Mouse (Mus musculus) neural tube, embryonic 12.5 days (tissue): ENCODE measurements at regions not wholly inside any gene's neighbourhood (a gene's known extent, or its start where the extent isn't known, plus 50 kb on each side); places are given as distances from the start of the nearest gene placed in this dataset.

Source experiments
- ATAC-seq: fragments of 200-750 bp; cut with Nextera tagmentation; 2 replicates; pipeline ENCODE4 v1.8.0; 2017; ENCODE audit warnings: low read depth, mild to moderate bottlenecking, moderate TSS enrichment, moderate library complexity; ENCODE audit not compliant: low FRiP score
- H3K27ac ChIP-seq: fragments of 300-500 bp; sonication (generic); 2 replicates; pipeline ENCODE4 v1.5.1; 2016
- H3K27me3 ChIP-seq: fragments of 300-500 bp; sonication (generic); replicated peaks from 2 replicates; pipeline ENCODE4 v1.6.1; 2016; ENCODE audit warnings: mild to moderate bottlenecking
- H3K36me3 ChIP-seq: fragments of 300-500 bp; sonication (generic); 2 replicates; pipeline ENCODE4 v1.6.1; 2016; ENCODE audit warnings: mild to moderate bottlenecking
- H3K4me1 ChIP-seq: fragments of 300-500 bp; sonication (generic); 2 replicates; pipeline ENCODE4 v1.6.1; 2016
- H3K4me2 ChIP-seq: fragments of 300-500 bp; sonication (generic); replicated peaks from 2 replicates; pipeline ENCODE4 v1.6.1; 2016; ENCODE audit warnings: mild to moderate bottlenecking
- H3K4me3 ChIP-seq: fragments of 300-500 bp; sonication (generic); 2 replicates; pipeline ENCODE4 v1.5.1; 2016
- H3K9ac ChIP-seq: fragments of 300-500 bp; sonication (generic); 2 replicates; pipeline ENCODE4 v1.6.1; 2016; ENCODE audit warnings: mild to moderate bottlenecking
- H3K9me3 ChIP-seq: fragments of 300-500 bp; sonication (generic); 2 replicates; pipeline ENCODE4 v1.6.1; 2016; ENCODE audit warnings: mild to moderate bottlenecking
- WGBS: fragments of 180-500 bp; shearing (Covaris S2); methylation state at CpG from one replicate; pipeline ENCODE4 v1.1.7; 2016; 5-methylcytosine and 5-hydroxymethylcytosine counted together

GRCm38 (mm10) chr7:70690845-70691244 lies 324.3 kb upstream of the Nr2f2 start:
- H3K27ac ChIP-seq = no peak overlapping the region
- H3K36me3 ChIP-seq = no peaks in the 10 kb centered on the region
- no peak for ATAC-seq
- WGBS = 95% methylated on average over 7 of the region's 7 CpGs
- no peak overlapping the region for H3K4me3 ChIP-seq
- no peaks in the 10 kb centered on the region for H3K4me1 ChIP-seq
- no peak overlapping the region for H3K9ac ChIP-seq
- H3K27me3 ChIP-seq = no peaks in the 10 kb centered on the region
- no peak overlapping the region for H3K4me2 ChIP-seq
- no peaks in the 10 kb centered on the region for H3K9me3 ChIP-seq

GRCm38 (mm10) chr7:70669065-70669464 lies 302.5 kb upstream of the Nr2f2 start:
- Histone ChIP-seq H3K27ac (no peak overlapping the region), H3K4me1 (peaks cover 7% of the 10 kb centered on the region), H3K36me3 (no peaks in the 10 kb centered on the region), H3K4me2 (no peak overlapping the region), H3K9me3 (no peaks in the 10 kb centered on the region), H3K27me3 (no peaks in the 10 kb centered on the region), H3K9ac (no peak overlapping the region), H3K4me3 (no peak overlapping the region)
- 19% methylated on average over 2 of the region's 2 CpGs for WGBS
- no peak for ATAC-seq

DNA sequence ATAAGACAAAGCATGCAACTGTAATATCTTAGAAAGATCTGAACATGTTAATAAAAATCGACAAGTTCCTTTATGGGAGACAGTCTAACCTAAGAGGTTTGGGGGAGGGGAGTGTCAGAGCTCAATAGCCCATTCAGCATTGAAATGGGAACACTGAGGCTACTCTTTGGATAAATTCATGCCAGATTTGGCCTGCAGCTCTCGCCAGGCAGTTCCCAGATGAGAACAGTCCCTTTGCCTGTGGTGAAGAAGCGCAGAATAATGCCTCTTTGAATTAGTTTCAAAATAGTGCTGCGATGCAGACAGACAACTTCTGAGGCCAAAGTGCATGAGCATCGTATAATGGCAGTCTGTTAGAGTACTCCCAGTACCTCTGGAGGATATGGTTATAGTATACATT lies 293.6 kb upstream of the Nr2f2 start:
- H3K36me3 ChIP-seq = no peaks in the 10 kb centered on the region
- H3K4me1 ChIP-seq = no peaks in the 10 kb centered on the region
- H3K9me3 ChIP-seq = no peaks in the 10 kb centered on the region
- no peaks in the 10 kb centered on the region for H3K27me3 ChIP-seq
- no peak overlapping the region for H3K4me2 ChIP-seq
- no peak overlapping the region for H3K27ac ChIP-seq
- ATAC-seq = no peak
- WGBS = 58% methylated on average over 5 of the region's 5 CpGs
- no peak overlapping the region for H3K4me3 ChIP-seq
- no peak overlapping the region for H3K9ac ChIP-seq

DNA sequence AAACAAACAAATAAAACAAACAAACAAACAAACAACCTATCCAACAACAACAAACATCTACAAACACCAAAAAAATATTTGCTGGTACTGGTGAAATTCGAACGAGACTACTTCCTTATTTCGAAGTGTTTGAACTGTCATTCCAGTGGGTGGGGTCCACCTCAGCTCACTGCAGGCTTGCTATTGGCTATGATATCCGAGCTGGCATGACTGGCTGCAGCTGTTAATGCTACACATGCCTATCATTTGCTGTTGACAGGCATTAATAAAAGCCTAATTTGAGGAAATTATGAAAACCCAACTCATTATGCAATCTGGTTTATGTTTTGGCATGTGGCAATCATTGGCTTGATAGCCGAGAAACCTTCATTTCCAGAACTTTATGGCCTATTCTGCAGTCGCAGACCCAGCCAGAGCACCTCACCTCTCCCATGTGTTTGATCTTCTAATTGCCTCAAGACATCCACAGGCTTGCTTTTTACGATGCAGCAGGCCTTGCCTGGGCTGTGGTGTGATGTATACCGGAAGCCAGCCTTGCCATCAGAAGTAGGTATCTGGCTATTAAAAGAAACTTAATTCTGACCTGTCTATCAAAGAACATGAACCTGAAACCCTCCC lies 283.3 kb upstream of the Nr2f2 start:
- Histone ChIP-seq H3K4me2 (no peak overlapping the region), H3K9me3 (no peaks in the 10 kb centered on the region)
- no peak for ATAC-seq

DNA sequence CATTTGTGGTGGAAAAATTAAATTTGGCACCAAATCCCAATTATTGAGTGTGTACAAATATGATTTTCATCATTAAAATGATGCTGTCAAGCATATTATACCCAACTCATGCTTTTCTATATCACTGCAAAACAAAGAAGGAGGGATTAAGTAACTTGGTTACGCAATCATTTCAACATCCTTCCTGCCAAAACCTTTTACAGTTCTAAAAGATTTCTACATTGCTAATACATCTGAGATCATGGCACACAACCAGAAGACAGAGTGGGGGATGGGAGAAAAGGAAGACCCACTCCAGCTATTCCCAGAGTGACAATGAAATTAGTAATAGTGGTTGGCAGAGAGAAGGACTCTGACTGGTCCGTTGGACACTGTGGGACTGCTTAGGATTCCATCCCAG lies 280.3 kb upstream of the Nr2f2 start:
- Histone ChIP-seq H3K9ac (no peak overlapping the region), H3K4me3 (no peak overlapping the region), H3K4me1 (0 out of 2 replicates have a peak, but pooled peaks cover 3% of the 10 kb centered on the region), H3K27ac (no peak overlapping the region), H3K27me3 (no peaks in the 10 kb centered on the region), H3K4me2 (no peak overlapping the region), H3K36me3 (no peaks in the 10 kb centered on the region), H3K9me3 (no peaks in the 10 kb centered on the region)
- ATAC-seq = no peak
- 87% methylated on average over 2 of the region's 2 CpGs for WGBS

More for the DNA sequence above, 283.3 kb upstream of the Nr2f2 start:
- H3K4me3 ChIP-seq = no peak overlapping the region
- no peaks in the 10 kb centered on the region for H3K4me1 ChIP-seq
- H3K27ac ChIP-seq = no peak overlapping the region
- 58% methylated on average over 8 of the region's 8 CpGs for WGBS
- no peaks in the 10 kb centered on the region for H3K36me3 ChIP-seq
- H3K27me3 ChIP-seq = no peaks in the 10 kb centered on the region
- H3K9ac ChIP-seq = no peak overlapping the region

DNA sequence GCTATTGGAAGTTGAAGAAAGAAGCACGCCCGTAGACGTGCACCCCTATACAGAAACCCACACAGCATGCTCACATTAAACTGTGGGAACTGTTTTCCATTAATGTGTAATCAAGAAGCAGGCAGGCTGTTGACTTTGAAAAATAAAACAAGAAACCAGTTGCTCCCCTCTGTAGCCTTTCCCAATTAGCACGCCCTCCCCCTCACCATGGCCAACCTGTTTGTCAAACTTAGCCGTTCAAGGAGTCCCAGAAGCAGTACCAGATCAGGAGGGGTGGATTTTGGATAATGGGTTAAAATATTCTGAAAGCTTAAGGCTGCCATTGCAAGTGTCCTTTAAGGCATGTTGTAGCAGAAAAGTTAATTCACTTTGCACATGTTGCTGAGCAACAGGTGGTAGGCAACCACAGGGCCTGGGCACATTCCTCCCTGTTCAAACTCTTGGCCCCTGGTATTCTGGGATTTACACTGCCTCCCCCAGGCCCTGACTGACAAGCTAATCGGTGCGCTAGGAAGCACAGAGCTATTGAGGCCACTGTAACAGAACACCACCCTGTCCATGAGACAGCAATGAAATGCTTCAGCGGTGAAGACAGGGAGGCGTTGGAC lies 277.3 kb upstream of the Nr2f2 start:
- Histone ChIP-seq H3K9me3 (no peaks in the 10 kb centered on the region), H3K9ac (no peak overlapping the region), H3K4me3 (no peak overlapping the region), H3K4me2 (no peak overlapping the region), H3K27ac (no peak overlapping the region), H3K27me3 (no peaks in the 10 kb centered on the region), H3K36me3 (no peaks in the 10 kb centered on the region), H3K4me1 (peaks cover 6% of the 10 kb centered on the region; the same call in 1 of the 2 replicates)
- 47% methylated on average over 9 of the region's 9 CpGs for WGBS
- no peak for ATAC-seq

GRCm38 (mm10) chr7:70643055-70643454 lies 276.5 kb upstream of the Nr2f2 start:
- Histone ChIP-seq H3K4me1 (peaks cover 6% of the 10 kb centered on the region; the same call in 1 of the 2 replicates), H3K9me3 (no peaks in the 10 kb centered on the region), H3K4me3 (no peak overlapping the region), H3K4me2 (no peak overlapping the region), H3K9ac (no peak overlapping the region), H3K36me3 (no peaks in the 10 kb centered on the region), H3K27ac (no peak overlapping the region), H3K27me3 (no peaks in the 10 kb centered on the region)
- WGBS = 89% methylated on average over 1 of the region's 1 CpGs
- ATAC-seq = no peak

DNA sequence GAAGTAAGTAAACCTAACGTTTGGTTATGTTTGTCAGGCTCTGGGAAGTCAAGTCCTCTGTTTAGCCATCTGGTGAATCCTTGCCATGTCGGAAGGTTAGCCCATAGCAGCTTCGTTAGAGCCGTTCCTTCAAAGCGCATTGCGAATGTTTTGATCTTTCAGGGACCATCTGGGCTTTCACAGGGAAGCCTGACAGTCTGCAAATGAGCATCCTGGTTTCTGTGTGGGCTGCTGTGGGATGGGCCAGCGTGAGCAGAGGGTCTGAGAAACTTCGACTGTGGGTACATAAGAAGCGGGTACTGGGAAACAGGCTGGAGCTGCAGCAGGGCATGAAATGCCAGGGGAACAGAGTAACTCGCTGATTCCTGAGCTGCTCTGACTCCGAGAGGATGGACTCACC lies 274.7 kb upstream of the Nr2f2 start:
- WGBS = 66% methylated on average over 11 of the region's 11 CpGs
- H3K27ac ChIP-seq = no peak overlapping the region
- no peak overlapping the region for H3K4me2 ChIP-seq
- no peak overlapping the region for H3K9ac ChIP-seq
- H3K9me3 ChIP-seq = no peaks in the 10 kb centered on the region
- no peak overlapping the region for H3K4me3 ChIP-seq
- H3K27me3 ChIP-seq = no peaks in the 10 kb centered on the region
- H3K4me1 ChIP-seq = peaks cover 6% of the 10 kb centered on the region; the same call in 1 of the 2 replicates
- no peaks in the 10 kb centered on the region for H3K36me3 ChIP-seq
- ATAC-seq = no peak

DNA sequence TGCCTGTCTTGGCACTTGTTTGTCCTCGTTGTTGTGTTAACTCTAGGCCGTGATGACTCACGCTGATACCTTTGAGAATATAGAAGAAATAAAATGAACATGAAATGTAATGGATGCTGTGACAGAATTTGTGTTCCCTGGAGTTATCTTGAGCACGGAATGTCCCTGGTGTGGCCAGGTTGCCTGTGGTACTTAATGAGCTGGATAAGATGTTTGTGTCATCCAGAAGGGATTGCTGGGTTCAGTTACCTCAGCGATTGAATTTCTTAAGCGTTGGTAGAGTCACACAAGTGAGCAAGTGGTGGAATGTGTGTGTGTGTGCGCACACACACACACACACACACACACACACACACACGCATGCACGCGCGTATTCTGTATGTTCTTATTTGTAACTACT lies 274.0 kb upstream of the Nr2f2 start:
- Histone ChIP-seq H3K9me3 (no peaks in the 10 kb centered on the region), H3K27ac (no peak overlapping the region), H3K4me2 (no peak overlapping the region), H3K4me3 (no peak overlapping the region), H3K9ac (no peak overlapping the region), H3K4me1 (peaks cover 6% of the 10 kb centered on the region; the same call in 1 of the 2 replicates), H3K36me3 (no peaks in the 10 kb centered on the region), H3K27me3 (no peaks in the 10 kb centered on the region)
- ATAC-seq = no peak
- WGBS = 88% methylated on average over 11 of the region's 11 CpGs

GRCm38 (mm10) chr7:70638161-70638560 lies 271.6 kb upstream of the Nr2f2 start:
- Histone ChIP-seq H3K4me2 (no peak overlapping the region), H3K4me1 (peaks cover 15% of the 10 kb centered on the region), H3K4me3 (no peak overlapping the region), H3K27me3 (no peaks in the 10 kb centered on the region), H3K9ac (no peak overlapping the region), H3K36me3 (no peaks in the 10 kb centered on the region), H3K9me3 (no peaks in the 10 kb centered on the region), H3K27ac (no peak overlapping the region)
- WGBS = 80% methylated on average over 2 of the region's 2 CpGs
- no peak for ATAC-seq

DNA sequence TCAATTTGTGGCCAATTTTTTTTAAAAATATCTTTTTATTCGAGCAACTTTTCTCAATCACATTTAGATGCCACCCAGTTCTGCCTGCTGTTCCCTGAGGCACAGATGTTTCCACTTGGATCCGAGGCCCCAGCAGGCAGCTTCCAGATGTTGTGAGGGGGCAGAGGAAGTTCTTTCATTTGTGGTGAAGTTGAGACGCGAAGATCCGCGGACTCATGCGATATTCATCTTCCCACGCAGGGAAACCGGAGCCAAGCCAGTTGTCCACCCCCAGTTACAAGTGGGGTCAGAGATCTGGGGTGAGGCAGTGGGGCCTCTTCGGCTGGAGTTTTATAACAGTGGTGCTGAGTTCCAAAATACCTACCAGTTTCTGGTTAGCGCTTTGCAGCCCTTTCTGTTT lies 267.5 kb upstream of the Nr2f2 start:
- Histone ChIP-seq H3K9ac (no peak overlapping the region), H3K4me3 (no peak overlapping the region), H3K4me1 (peaks cover 12% of the 10 kb centered on the region; the same call in 1 of the 2 replicates), H3K9me3 (no peaks in the 10 kb centered on the region), H3K27ac (no peak overlapping the region), H3K36me3 (no peaks in the 10 kb centered on the region), H3K27me3 (no peaks in the 10 kb centered on the region), H3K4me2 (no peak overlapping the region; the same call in 1 of the 2 replicates)
- 57% methylated on average over 11 of the region's 11 CpGs for WGBS
- no peak for ATAC-seq

DNA sequence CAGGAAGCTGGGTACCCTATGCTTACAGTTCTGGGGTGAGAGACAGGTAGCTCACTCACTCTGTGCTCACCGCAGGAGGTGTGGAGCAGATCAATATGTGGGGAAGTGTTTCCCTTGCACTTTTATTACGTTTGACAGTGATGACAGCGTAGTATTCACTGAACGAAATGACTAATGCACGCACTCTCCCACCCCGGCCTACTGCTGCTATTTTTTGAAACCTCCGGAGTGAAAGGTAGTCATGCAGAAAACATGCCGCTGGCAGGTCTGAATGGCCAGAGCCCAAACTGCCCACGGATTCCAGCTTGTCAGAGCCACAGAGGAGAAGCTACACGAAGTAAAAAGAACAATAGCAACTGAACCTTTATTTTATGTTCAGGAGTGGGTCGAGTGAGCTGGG lies 267.0 kb upstream of the Nr2f2 start:
- no peak overlapping the region for H3K4me3 ChIP-seq
- H3K27me3 ChIP-seq = no peaks in the 10 kb centered on the region
- peaks cover 12% of the 10 kb centered on the region; the same call in 1 of the 2 replicates for H3K4me1 ChIP-seq
- no peak overlapping the region for H3K9ac ChIP-seq
- no peak overlapping the region; the same call in 1 of the 2 replicates for H3K4me2 ChIP-seq
- H3K9me3 ChIP-seq = no peaks in the 10 kb centered on the region
- H3K36me3 ChIP-seq = no peaks in the 10 kb centered on the region
- no peak for ATAC-seq
- 20% methylated on average over 11 of the region's 11 CpGs for WGBS
- H3K27ac ChIP-seq = no peak overlapping the region
